Mouse (Mus musculus) megakaryocyte, embryonic 14.5 days (primary cell): ENCODE measurements at regions not wholly inside any gene's neighbourhood (a gene's known extent, or its start where the extent isn't known, plus 50 kb on each side); places are given as distances from the start of the nearest gene placed in this dataset.

ENCODE experiments used
- FLI1 ChIP-seq: IDR thresholded peaks from 2 replicates; pipeline ENCODE4 v1.6.1; 2012; ENCODE audit warnings: low read length, inconsistent platforms, mixed read lengths
- GATA1 ChIP-seq: IDR thresholded peaks from 3 replicates; pipeline ENCODE4 v1.6.1; 2012; ENCODE audit warnings: mixed read lengths, low read length, inconsistent platforms, borderline replicate concordance

GRCm38 (mm10) chr3:46194681-46195080, 253.3 kb downstream of the Pabpc4l start:
- TF ChIP-seq GATA1 (no peak), FLI1 (no peak)
